Mouse (Mus musculus): ENCODE results near the gene Gm17581.
"Not testable (repeated sequence)": the region's sequence is repeated elsewhere in the genome, so short reads cannot be mapped to it uniquely, and the experiment has no call there.

Gene Gm17581

DNA sequence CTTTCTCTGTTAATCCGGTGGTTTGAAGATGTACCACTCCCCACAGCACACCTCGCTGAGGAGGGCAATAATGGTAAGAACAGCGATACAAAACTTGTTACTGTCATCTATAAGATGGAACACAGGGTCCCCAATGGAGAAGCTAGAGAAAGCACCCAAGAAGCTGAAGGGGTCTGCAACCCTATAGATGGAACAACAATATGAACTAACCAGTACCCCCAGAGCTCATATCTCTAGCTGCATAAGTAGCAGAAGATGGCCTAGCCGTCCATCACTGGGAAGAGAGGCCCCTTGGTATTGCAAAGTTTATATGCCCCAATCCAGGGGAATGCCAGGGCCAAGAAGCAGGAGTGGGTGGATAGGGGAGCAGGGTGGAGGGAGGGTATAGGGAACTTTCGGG is at the start of gene Gm17581:
Gm17581 (minus strand) TSS at position 101 of the 400 bp plus-strand sequence.
- not testable (repeated sequence) for DNase-seq (ENCODE audit: low read depth, low spot score)

- DNase-seq (ENCODE audit: low read depth, low spot score) = no peak
These were observed 48.9 kb upstream of the Gm17581 start for GRCm38 (mm10) chr2:155784534-155784933.

DNA sequence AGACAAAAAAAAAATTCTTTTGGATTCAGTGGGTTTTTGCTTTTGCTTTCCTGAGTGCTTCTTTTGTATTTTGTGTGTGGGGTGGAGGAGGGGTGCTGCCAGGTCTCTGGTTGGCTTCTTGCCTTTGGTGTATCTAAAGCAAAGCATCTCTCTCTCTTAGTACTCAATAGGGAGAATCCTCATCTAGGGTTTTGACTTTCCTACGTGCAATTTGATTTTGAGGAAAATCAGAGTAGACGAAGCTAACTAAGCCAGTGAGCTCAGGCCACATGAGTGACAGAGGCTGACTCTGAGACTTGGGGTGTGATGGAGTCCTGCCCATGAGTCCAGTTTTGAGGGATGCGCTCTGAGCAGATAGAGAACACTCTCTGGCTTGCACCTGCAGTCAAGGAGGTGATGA is 43.8 kb upstream of the Gm17581 start:
- no peak for DNase-seq (ENCODE audit: low read depth, low spot score)

DNA sequence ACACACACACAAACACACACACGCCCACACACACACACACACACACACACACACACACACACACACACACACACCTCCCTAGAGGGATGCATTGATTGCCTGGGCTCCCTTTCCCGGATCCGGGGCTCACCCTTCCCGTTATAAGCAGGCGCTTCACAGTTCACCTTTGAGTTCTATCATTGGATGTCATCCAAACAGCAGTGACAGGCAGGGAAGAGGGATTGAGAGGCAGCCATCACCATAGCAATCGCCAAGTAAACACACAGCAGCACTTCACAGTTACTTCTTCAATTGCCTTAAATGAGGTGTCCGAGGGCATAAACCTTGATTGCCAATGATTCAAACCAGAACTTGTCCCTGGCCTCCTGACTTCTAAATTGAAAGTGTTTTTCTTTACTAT is 43.4 kb upstream of the Gm17581 start:
- DNase-seq (ENCODE audit: low read depth, low spot score) = no peak

GRCm38 (mm10) chr2:155778004-155778403 is 42.3 kb upstream of the Gm17581 start:
- DNase-seq (ENCODE audit: low read depth, low spot score) = no peak

- no peak for DNase-seq (ENCODE audit: low read depth, low spot score)
These were observed 42.0 kb upstream of the Gm17581 start for GRCm38 (mm10) chr2:155777688-155777985.

GRCm38 (mm10) chr2:155776824-155777687 is 41.4 kb upstream of the Gm17581 start:
- DNase-seq (ENCODE audit: low read depth, low spot score) = no peak

GRCm38 (mm10) chr2:155775685-155776263 is 40.1 kb upstream of the Gm17581 start:
- peak; percentile 35 for DNase-seq (ENCODE audit: low read depth, low spot score)

- DNase-seq (ENCODE audit: low read depth, low spot score) = no peak
These were observed 39.4 kb upstream of the Gm17581 start, which contains the start of gene Mmp24 for GRCm38 (mm10) chr2:155774927-155775684. TSS of gene Mmp24 (plus strand) at chr2:155775342.

- no peak for DNase-seq (ENCODE audit: low read depth, low spot score)
These were observed 38.7 kb upstream of the Gm17581 start for GRCm38 (mm10) chr2:155774261-155774926.

- no peak for DNase-seq (ENCODE audit: low read depth, low spot score)
These were observed 38.0 kb upstream of the Gm17581 start for GRCm38 (mm10) chr2:155773664-155774063.

DNA sequence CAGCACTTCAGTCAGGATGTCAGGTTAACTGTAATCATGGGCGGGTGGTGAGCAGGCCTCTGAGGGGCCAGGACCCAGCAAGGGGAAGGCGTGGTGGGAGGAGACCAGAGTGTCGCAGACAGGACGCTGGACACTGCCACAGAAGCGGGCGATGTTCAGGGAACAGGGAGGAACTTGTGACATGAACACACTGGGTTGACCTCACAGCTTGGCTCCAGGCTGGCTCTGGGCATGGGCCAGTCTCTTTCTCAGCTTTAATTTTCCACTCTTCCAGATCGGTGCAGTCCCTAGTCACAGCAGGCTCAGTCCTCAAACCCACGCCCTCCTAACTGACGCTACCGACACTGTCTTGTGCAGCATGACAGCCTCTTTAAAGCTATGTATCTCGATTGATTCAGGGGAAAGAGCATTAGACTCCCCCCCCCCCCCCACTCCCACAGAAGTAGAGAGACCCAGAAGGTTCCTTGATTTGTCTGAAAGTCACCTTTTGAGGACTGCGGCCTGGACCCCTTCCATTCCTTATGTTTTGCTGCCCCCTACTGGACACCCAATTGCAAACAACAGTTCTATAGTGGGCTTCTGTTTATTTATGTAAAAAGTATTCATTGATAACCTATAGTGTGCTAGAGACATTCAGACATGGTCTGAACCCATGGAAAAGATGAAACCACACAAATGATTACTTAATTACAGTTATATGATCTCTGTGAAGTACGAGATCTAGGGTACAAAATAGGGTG is 29.2 kb upstream of the Gm17581 start:
- peak; percentile 52 for DNase-seq (ENCODE audit: low read depth, low spot score)

DNA sequence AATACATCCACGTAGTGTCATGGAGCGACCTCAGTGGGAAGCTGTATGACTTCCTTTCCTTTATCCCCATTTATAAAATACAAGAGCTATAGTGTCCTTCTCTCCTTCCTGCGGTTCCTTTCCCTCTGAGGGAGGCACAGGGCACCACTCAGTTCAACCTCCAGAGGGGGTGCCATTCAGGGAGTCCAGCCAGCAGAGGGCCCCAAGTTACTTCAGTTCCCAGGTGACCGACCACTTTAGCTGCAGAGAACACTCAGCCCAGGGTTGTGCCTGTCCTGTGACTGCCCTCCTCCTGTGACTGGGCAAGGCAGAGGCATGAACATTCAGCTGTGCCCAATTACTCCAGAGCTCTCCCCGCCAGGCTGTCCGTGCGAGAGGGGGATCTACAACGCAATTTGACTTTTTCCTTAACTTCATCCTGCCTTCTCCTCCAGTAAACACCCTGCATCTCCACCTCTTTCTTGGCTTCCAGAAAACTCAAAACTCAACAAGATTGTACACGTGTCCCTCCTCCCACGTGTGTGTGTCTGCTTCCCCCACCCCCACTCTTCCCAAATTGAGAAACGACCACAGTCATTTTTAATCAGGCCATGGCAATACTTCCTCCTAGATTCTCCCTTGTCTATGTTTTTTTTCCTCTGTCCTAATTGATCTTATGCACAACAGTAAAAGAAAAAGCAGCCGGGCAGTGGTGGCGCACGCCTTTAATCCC is 21.3 kb upstream of the Gm17581 start:
- DNase-seq (ENCODE audit: low read depth, low spot score) = peak; percentile 55

DNA sequence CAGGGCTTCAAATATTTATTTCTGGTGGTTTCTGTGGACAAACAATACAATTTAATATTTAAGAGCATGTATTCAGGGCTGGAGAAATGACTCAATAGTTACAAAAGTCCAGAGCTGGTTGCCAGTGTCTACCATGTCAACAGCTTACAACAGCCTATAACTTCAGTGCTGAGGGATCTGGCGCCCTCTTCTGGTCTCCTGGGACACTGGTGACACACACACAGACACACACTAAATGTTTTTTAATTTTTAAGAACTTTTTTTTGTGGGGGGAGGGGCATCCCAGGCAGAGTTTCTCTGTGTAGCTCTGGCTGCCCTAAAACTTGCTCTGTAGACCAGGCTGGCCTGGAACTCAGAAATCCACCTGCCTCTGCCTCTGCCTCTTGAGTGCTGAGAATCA is 20.1 kb upstream of the Gm17581 start:
- DNase-seq (ENCODE audit: low read depth, low spot score) = peak; percentile 76

DNA sequence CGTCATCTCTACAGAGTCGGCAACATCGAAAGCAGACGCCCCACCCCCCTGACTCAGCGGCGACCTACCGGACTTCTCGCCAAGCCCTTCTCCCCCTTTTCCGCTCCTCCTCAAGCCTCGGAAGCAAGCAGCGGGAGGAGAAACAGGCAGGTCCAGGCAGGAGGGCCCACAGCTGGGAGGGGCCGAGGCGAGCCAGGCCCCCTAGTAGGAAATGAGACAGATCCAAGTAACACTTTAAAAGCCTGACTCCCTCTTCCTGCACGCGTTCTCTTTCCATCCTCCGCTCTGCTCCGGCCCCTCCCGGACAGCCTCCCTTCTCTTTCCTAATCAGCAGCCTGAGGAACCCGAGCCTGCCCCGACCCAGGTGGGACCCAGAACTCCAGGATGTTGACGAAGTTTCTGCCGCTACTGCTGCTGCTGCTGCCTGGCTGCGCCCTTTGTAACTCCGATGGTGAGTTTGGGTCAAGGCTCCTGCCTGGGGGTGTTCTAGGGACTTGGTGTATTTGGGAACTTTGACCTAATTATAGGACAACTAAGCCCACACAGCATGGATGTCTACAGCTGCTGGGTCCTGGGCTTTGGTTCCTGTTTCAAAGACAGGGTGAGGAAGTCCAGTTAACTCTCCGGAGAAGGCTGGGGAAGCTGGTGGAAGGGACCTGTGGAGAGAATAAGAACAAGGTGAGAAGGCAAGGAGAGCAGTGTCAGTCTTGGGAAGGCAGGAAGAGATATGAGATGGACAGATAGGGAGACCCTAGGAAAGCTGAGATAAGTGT is 15.5 kb upstream of the Gm17581 start, which contains the start of gene Procr:
Procr (plus strand) TSS at position 104 of the 773 bp plus-strand sequence.
- peak; percentile 55 for DNase-seq (ENCODE audit: low read depth, low spot score)

DNA sequence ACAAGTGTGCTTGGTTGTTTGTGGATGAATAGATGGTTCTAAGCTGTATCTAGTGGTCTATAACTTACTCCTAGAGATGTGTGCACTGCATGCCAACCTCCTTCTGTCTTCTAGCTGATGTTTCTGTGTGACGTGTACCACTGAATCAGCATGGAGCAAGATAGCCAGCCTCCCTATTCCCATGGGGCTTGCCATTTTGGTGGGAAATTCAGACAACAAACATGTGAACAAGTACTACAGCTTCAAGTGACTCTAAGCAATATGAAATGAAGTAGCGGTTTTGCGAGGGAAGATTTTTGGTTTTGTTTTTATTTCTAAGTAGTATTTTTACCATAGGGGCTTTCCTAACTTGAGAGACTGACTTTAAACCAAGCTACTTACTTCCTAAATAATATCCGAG is 13.7 kb upstream of the Gm17581 start:
- DNase-seq (ENCODE audit: low read depth, low spot score) = no peak

- no peak for DNase-seq (ENCODE audit: low read depth, low spot score)
These were observed 9.8 kb upstream of the Gm17581 start for GRCm38 (mm10) chr2:155745487-155745886.

- DNase-seq (ENCODE audit: low read depth, low spot score) = peak; percentile 14
These were observed 7.7 kb upstream of the Gm17581 start for GRCm38 (mm10) chr2:155743351-155743750.

DNA sequence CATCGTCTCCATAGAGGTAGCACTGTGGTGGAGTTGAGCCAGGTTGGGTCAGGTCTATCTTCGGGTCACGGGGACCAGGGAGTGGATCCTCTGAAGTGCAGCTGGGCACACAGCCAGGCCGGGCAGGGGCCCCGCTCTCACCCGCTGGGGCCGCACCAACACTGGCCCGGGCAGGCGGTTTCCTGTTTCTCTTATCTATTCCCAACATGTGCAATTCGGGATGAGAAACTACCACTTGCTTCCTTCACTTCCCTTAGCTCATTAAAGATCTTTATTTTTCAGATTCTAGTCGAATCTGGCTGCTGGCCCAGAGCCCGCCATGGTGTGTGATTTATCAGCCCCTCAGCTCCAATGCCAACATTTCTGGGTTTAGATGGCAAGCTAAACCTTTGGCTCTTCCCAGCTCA is 7.3 kb upstream of the Gm17581 start:
- DNase-seq (ENCODE audit: low read depth, low spot score) = no peak

DNA sequence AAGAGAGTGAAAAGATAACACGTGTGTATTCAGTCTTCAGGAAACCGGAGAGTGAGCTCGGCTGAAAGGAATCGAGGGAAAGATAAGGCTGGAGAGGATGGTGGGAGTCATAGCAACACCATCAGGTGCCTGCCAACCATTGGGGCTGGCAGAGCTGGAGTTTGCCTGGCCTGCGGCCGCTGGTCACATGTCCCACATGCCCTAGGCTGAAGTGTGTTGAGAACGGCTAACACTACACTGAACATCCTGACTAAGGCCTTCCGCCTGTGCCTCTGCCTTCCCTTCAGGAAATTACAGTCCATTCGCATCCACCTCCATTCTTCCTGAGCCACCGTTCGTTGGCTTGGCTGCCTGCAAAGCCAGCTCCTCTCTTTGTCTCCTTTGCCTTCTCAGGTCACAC is 6.5 kb upstream of the Gm17581 start:
- no peak for DNase-seq (ENCODE audit: low read depth, low spot score)
